Mouse (Mus musculus): Measurements from ENCODE around the gene Dbndd2.

DNA sequence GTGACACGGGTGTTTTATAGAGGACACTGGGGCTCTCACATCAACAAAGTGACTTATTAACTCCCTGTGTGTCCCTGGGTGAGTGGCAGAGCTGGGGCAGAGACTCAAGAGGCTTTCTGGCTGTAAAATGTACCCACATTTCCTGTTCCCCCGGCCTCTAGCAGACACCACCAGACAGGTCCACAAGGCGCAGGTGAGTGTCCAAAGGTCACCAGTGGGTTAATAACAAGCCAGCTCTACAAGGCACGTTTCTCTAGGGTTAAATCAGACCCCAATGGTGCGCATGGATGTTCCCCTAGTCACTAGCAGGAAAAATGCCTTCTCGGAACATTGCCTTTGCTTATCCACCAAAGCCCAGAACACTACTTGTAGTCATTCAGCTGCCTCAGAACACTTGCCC lies 48.2 kb upstream of the Dbndd2 start:
- TF ChIP-seq CTCF (IDR thresholded peaks at IDR 0.05; ENCODE audit: low read depth) (no peak), EP300 (IDR thresholded peaks at IDR 0.05; ENCODE audit: low read depth) (no peak)
